Mouse (Mus musculus) heart, embryonic 13.5 days (tissue): ENCODE results near the gene Wnk2. TPM values are rescaled to one million over a fixed set of nuclear protein-coding genes. Genes with fewer than 3 reads are reported as not detected.

Experiments used
- ATAC-seq: fragments of 200-750 bp; cut with Nextera tagmentation; 2 replicates; pipeline ENCODE4 v1.8.0; 2017; ENCODE audit warnings: moderate TSS enrichment; ENCODE audit not compliant: insufficient number of reproducible peaks, low FRiP score, low TSS enrichment; ENCODE audit errors: extremely low read depth
- H3K27ac ChIP-seq: fragments of 300-500 bp; sonication (generic); replicated peaks from 2 replicates; pipeline ENCODE4 v1.5.1; 2015; ENCODE audit warnings: moderate library complexity, mild to moderate bottlenecking, inconsistent platforms
- H3K27me3 ChIP-seq: fragments of 300-500 bp; sonication (generic); replicated peaks from 2 replicates; pipeline ENCODE4 v1.6.1; 2015; ENCODE audit warnings: mild to moderate bottlenecking, inconsistent platforms
- H3K36me3 ChIP-seq: fragments of 300-500 bp; sonication (generic); 2 replicates; pipeline ENCODE4 v1.6.1; 2015; ENCODE audit warnings: mild to moderate bottlenecking, inconsistent platforms
- H3K4me1 ChIP-seq: fragments of 300-500 bp; sonication (generic); 2 replicates; pipeline ENCODE4 v1.6.1; 2015; ENCODE audit warnings: inconsistent platforms
- H3K4me2 ChIP-seq: fragments of 300-500 bp; sonication (generic); 2 replicates; pipeline ENCODE4 v1.6.1; 2015; ENCODE audit warnings: inconsistent platforms, mild to moderate bottlenecking, moderate library complexity
- H3K4me3 ChIP-seq: fragments of 300-500 bp; sonication (generic); 2 replicates; pipeline ENCODE4 v1.5.1; 2015; ENCODE audit warnings: moderate library complexity, mild to moderate bottlenecking, inconsistent platforms
- H3K9ac ChIP-seq: fragments of 300-500 bp; sonication (generic); 2 replicates; pipeline ENCODE4 v1.6.1; 2015; ENCODE audit warnings: inconsistent platforms, mild to moderate bottlenecking, moderate library complexity
- H3K9me3 ChIP-seq: fragments of 300-500 bp; sonication (generic); 2 replicates; pipeline ENCODE4 v1.6.1; 2016; ENCODE audit warnings: inconsistent platforms
- WGBS: fragments of 180-500 bp; shearing (Covaris S2); methylation state at CpG from one replicate; pipeline ENCODE4 v1.1.7; 2015; ENCODE audit warnings: mixed read lengths; 5-methylcytosine and 5-hydroxymethylcytosine counted together
- polyA plus RNA-seq: library from polyadenylated mRNA; unstranded; fragments of >200 nt; fragmentation: Nextera tagmentation; extraction: Ambion mirVana; gene quantifications from 2 replicates; pipeline ENCODE4 v1.2.1, GENCODE M21; 2015

The Wnk2 gene
- polyA plus RNA-seq, 1 experiment from 2014 or later: 1.5 TPM

DNA sequence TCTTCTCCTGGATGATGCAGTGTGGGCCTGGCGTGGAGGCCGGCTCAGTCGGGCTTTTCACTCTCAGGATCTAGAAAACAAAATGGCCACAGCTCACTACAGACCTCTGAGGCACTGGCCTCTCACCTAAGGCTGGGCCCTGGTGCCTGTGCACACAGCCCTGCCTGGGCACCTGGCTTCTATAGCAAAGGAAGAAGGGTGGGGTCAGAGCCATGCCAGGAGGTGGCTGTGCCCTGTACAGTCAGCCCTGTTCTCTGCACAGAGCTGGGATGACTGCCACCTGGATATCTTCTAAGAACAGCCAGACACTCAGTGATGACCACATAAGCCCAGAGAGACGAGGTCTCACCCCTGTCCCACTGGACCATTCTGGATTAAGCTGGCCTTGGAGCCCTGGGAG lies 111.4 kb downstream of the Wnk2 start:
- Histone ChIP-seq H3K4me1 (peaks cover 25% of the 10 kb centered on the region), H3K36me3 (no peaks in the 10 kb centered on the region), H3K4me3 (no peak overlapping the region), H3K27me3 (no peaks in the 10 kb centered on the region), H3K27ac (peak overlapping the region; percentile 49), H3K9me3 (peaks cover 7% of the 10 kb centered on the region), H3K9ac (0 out of 2 replicates have a peak overlapping the region, but pooled peaks have one; percentile 33), H3K4me2 (no peak overlapping the region)
- 77% methylated on average over 4 of the region's 4 CpGs for WGBS
- ATAC-seq: no peak

GRCm38 (mm10) chr13:49031029-49031428 lies 116.8 kb downstream of the Wnk2 start:
- H3K9me3 ChIP-seq: peaks cover 12% of the 10 kb centered on the region
- no peak overlapping the region for H3K27ac ChIP-seq
- no peak overlapping the region for H3K4me3 ChIP-seq
- no peak for ATAC-seq
- H3K36me3 ChIP-seq: no peaks in the 10 kb centered on the region
- no peak overlapping the region for H3K4me2 ChIP-seq
- no peak overlapping the region for H3K9ac ChIP-seq
- H3K4me1 ChIP-seq: peaks cover 14% of the 10 kb centered on the region
- H3K27me3 ChIP-seq: no peaks in the 10 kb centered on the region
- 46% methylated on average over 2 of the region's 2 CpGs for WGBS

DNA sequence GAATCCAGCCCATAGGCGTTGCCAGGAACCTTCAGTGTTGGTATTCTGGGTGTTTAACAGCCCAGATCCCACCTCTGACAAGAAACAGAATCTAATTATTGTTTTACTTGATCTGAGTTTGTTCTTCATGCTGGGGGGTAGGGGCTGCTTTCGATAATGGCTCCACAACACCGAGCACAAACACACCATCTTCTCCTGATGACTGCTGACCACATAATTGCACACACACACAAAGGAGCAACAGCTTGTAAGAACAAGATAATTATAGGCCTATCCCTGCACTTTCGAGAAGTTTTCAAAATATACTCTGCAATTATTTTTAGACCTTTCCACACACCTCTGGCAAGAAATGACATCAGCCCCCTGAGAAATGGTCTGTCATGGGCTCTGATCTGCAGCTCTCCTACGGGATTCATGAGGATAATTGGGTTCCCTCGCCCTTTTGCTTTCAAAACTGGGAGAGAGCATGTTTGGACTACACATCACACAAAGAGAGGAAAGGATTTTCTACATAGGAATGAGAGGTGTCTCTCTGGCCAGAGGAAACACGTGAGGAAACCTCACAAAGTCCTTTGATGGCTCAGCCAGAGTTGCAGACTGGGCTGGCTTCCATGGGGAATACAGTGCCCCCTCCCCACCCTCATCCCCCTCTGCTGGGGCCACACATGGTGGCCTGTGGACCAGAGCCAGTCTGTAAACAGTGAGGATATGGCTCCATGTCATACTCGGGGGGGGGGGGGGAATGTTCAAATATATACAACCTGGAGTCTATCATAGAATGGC lies 118.9 kb downstream of the Wnk2 start:
- no peak for ATAC-seq
- H3K36me3 ChIP-seq: no peaks in the 10 kb centered on the region
- 51% methylated on average over 8 of the region's 8 CpGs for WGBS
- H3K27ac ChIP-seq: peak overlapping the region; percentile 9; the same call in 1 of the 2 replicates
- H3K4me2 ChIP-seq: no peak overlapping the region
- H3K27me3 ChIP-seq: 0 out of 2 replicates have a peak, but pooled peaks cover 3% of the 10 kb centered on the region
- peaks cover 12% of the 10 kb centered on the region for H3K9me3 ChIP-seq
- H3K4me3 ChIP-seq: no peak overlapping the region
- H3K9ac ChIP-seq: no peak overlapping the region
- peaks cover 28% of the 10 kb centered on the region for H3K4me1 ChIP-seq

GRCm38 (mm10) chr13:49027057-49027456 lies 120.8 kb downstream of the Wnk2 start:
- peaks cover 11% of the 10 kb centered on the region for H3K9me3 ChIP-seq
- no peaks in the 10 kb centered on the region for H3K36me3 ChIP-seq
- no peak overlapping the region for H3K27ac ChIP-seq
- WGBS: 71% methylated on average over 8 of the region's 8 CpGs
- no peak overlapping the region for H3K4me2 ChIP-seq
- peaks cover 28% of the 10 kb centered on the region for H3K4me1 ChIP-seq
- no peak for ATAC-seq
- no peak overlapping the region for H3K4me3 ChIP-seq
- H3K27me3 ChIP-seq: 0 out of 2 replicates have a peak, but pooled peaks cover 3% of the 10 kb centered on the region
- no peak overlapping the region for H3K9ac ChIP-seq

DNA sequence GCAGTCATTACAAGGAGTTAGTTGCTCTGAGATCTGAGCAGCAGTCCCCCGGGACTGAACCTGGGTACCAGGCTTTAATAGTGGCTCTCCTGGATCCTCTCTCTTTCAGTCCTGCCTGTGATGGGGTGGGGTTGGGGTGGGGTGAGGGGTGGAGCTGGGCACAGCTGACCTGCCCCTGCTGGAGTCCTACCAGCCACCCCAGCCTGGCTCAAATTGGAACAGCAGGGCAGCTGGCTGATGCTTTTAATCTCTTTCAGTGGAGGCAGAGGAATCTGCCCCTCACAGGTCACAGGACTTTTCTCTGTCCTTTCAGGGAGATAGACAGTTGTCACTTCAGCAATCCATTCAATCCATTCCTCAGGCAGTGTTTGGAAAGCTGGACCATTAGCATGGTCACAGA lies 122.3 kb downstream of the Wnk2 start:
- Histone ChIP-seq H3K4me1 (peaks cover 28% of the 10 kb centered on the region), H3K4me2 (no peak overlapping the region), H3K9ac (no peak overlapping the region), H3K36me3 (no peaks in the 10 kb centered on the region), H3K9me3 (no peaks in the 10 kb centered on the region), H3K4me3 (no peak overlapping the region), H3K27me3 (0 out of 2 replicates have a peak, but pooled peaks cover 3% of the 10 kb centered on the region), H3K27ac (no peak overlapping the region)
- WGBS: 25% methylated on average over 1 of the region's 1 CpGs
- ATAC-seq: no peak

DNA sequence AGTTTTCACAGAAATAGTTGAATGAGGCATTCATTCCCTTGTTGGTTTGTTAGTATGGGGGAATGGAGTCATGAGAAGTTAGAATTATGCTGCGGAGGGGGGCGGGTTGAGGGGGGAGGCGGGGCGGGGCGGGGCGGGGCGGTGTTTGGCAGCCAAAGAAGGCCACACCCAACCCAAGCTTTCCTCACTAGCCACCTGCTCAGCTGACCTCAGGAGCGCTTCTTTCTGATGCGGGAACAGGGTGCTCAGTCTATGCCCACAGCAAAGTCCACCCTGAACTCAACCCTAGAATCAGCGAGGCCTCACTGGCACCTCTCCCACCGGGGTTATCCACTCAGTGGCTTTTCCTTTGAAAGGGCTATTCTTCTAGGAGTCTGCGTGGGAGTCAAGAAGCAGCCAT lies 123.1 kb downstream of the Wnk2 start:
- Histone ChIP-seq H3K36me3 (no peaks in the 10 kb centered on the region), H3K9me3 (no peaks in the 10 kb centered on the region), H3K4me1 (peaks cover 30% of the 10 kb centered on the region), H3K27me3 (0 out of 2 replicates have a peak, but pooled peaks cover 3% of the 10 kb centered on the region), H3K4me2 (peak overlapping the region; percentile 36; the same call in 1 of the 2 replicates), H3K27ac (no peak overlapping the region), H3K9ac (no peak overlapping the region), H3K4me3 (no peak overlapping the region)
- no peak for ATAC-seq
- 10% methylated on average over 12 of the region's 12 CpGs for WGBS

GRCm38 (mm10) chr13:49021693-49022092 lies 126.1 kb downstream of the Wnk2 start:
- H3K9me3 ChIP-seq: peaks cover 9% of the 10 kb centered on the region
- no peak for ATAC-seq
- no peak overlapping the region for H3K9ac ChIP-seq
- no peak overlapping the region for H3K27ac ChIP-seq
- WGBS: 62% methylated on average over 3 of the region's 3 CpGs
- H3K4me1 ChIP-seq: peaks cover 17% of the 10 kb centered on the region
- H3K27me3 ChIP-seq: 0 out of 2 replicates have a peak, but pooled peaks cover 3% of the 10 kb centered on the region
- H3K36me3 ChIP-seq: no peaks in the 10 kb centered on the region
- H3K4me3 ChIP-seq: no peak overlapping the region
- H3K4me2 ChIP-seq: no peak overlapping the region

- ATAC-seq: peak; percentile 55; the same call in 1 of the 2 replicates
- 50% methylated on average over 5 of the region's 5 CpGs for WGBS
Observed at GRCm38 (mm10) chr13:49020152-49020551, 127.7 kb downstream of the Wnk2 start.

DNA sequence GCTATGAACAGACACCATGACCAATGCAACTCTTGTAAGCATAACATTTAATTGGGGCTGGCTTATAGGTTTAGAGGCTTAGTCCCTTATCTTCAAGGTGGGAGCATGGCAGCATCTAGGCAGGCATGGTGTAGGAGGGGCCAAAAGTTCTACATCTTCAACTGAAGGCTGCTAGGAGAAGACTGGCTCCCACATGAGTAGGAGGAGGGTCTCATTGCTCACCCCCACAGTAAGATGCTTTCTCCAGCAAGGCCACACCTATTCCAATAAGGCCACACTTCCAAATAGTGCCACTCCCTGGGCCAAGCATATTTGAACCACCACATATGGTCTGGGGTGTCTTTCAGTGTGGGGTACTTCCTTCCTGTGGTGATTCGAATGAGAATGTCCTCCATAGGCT lies 130.4 kb downstream of the Wnk2 start:
- WGBS: 87% methylated on average over 1 of the region's 1 CpGs
- no peaks in the 10 kb centered on the region for H3K36me3 ChIP-seq
- peaks cover 9% of the 10 kb centered on the region for H3K9me3 ChIP-seq
- H3K27ac ChIP-seq: no peak overlapping the region
- H3K9ac ChIP-seq: no peak overlapping the region
- no peak for ATAC-seq
- peaks cover 20% of the 10 kb centered on the region for H3K4me1 ChIP-seq
- H3K4me2 ChIP-seq: no peak overlapping the region
- no peaks in the 10 kb centered on the region for H3K27me3 ChIP-seq
- no peak overlapping the region for H3K4me3 ChIP-seq

More at GRCm38 (mm10) chr13:49020152-49020551, 127.7 kb downstream of the Wnk2 start:
- no peak overlapping the region for H3K4me3 ChIP-seq
- peaks cover 9% of the 10 kb centered on the region for H3K9me3 ChIP-seq
- H3K9ac ChIP-seq: no peak overlapping the region
- H3K4me1 ChIP-seq: peaks cover 26% of the 10 kb centered on the region
- H3K27me3 ChIP-seq: 0 out of 2 replicates have a peak, but pooled peaks cover 3% of the 10 kb centered on the region
- H3K36me3 ChIP-seq: no peaks in the 10 kb centered on the region
- H3K27ac ChIP-seq: no peak overlapping the region
- H3K4me2 ChIP-seq: no peak overlapping the region

GRCm38 (mm10) chr13:49016311-49016761 lies 131.5 kb downstream of the Wnk2 start:
- Histone ChIP-seq H3K27ac (peak overlapping the region; percentile 80), H3K9ac (peak overlapping the region; percentile 71), H3K4me2 (peak overlapping the region; percentile 75), H3K27me3 (no peaks in the 10 kb centered on the region), H3K4me3 (peak overlapping the region; percentile 41), H3K9me3 (peaks cover 9% of the 10 kb centered on the region), H3K36me3 (no peaks in the 10 kb centered on the region), H3K4me1 (peaks cover 20% of the 10 kb centered on the region)
- peak; percentile 51; the same call in 1 of the 2 replicates for ATAC-seq
- 4% methylated on average over 16 of the region's 16 CpGs for WGBS

- H3K9ac ChIP-seq: peak overlapping the region; percentile 71
- ATAC-seq: peak; percentile 21; the same call in 1 of the 2 replicates
- H3K4me2 ChIP-seq: peak overlapping the region; percentile 75
- 6% methylated on average over 30 of the region's 30 CpGs for WGBS
- H3K36me3 ChIP-seq: no peaks in the 10 kb centered on the region
- peaks cover 9% of the 10 kb centered on the region for H3K9me3 ChIP-seq
- peak overlapping the region; percentile 41 for H3K4me3 ChIP-seq
- H3K27ac ChIP-seq: peak overlapping the region; percentile 80
- 0 out of 2 replicates have a peak, but pooled peaks cover 3% of the 10 kb centered on the region for H3K27me3 ChIP-seq
- peaks cover 20% of the 10 kb centered on the region for H3K4me1 ChIP-seq
Observed at GRCm38 (mm10) chr13:49015366-49016306, 132.2 kb downstream of the Wnk2 start.
